Mouse (Mus musculus) ovary, postnatal 36 days (tissue): ENCODE data around the gene Gm13128.
"Not testable (repeated sequence)": the region's sequence is repeated elsewhere in the genome, so short reads cannot be mapped to it uniquely, and the experiment has no call there.

Experiments
- DNase-seq: peaks from one replicate; pipeline ENCODE4 v3.0.0; 2022; ENCODE audit warnings: low spot score, mixed read lengths

Gm13128 gene

DNA sequence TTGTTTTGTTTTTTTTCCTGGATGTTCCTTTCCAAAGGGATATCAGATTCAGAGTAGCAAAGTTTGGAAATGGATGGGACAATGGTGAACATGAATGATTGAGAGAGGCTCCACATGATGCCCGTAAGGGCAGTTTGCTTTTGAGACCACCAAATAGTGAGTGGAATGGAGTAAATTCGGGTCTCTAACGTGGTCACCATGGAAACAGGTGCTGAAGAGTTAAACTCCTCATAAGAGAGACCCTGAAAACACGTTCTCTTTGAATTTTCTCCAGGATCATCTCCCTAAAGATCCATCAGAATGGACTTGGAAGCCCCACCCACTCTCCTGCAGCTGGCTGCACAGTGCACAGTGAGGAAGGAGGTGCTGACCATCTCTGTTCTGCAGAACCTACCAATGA is at the start of gene Gm13128:
Gene Gm13128 (plus strand): TSS at position 301 of the 400 bp plus-strand sequence.
- DNase-seq = not testable (repeated sequence)

DNA sequence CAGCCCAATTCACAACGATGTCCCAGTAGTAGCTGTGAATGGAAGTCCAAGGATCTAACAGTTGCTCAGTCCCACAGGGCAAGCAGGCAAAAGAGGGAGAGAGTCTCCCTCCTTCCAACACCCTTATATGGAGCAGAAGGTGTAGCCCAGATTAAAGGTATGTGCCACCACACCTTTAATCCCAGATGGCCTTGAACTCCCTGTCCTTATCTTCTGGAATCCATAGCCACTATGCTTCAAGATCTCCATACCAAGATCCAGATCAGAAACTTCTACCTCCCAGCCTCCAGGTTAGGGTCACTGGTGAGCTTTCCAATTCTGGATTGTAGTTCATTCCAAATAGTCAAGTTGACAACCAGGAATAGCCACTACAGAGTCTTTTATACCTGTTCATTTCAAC is 49.7 kb upstream of the Gm13128 start, which contains the start of gene Pramel5:
Gene Pramel5 (minus strand): TSS at position 101 of the 400 bp plus-strand sequence.
- not testable (repeated sequence) for DNase-seq

DNA sequence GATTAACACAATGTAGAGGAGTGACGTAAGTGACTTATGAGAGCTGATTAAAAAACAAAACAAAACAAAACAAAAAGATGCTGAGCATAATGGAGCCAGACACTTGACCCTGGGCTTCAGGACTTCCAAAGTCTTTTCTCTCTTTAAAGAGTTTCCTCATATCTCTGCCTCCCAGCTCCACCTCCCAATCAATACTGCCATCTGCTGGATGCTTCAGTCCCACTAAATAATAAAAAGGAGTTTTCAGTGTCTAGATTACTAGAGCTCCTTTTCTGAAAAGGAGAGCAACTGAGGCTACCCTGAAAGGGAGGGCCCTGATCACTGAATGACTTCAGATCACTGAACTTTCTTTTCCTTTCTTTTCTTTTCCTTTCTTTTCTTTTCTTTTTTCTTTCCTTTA is 30.6 kb upstream of the Gm13128 start:
- DNase-seq = not testable (repeated sequence)

DNA sequence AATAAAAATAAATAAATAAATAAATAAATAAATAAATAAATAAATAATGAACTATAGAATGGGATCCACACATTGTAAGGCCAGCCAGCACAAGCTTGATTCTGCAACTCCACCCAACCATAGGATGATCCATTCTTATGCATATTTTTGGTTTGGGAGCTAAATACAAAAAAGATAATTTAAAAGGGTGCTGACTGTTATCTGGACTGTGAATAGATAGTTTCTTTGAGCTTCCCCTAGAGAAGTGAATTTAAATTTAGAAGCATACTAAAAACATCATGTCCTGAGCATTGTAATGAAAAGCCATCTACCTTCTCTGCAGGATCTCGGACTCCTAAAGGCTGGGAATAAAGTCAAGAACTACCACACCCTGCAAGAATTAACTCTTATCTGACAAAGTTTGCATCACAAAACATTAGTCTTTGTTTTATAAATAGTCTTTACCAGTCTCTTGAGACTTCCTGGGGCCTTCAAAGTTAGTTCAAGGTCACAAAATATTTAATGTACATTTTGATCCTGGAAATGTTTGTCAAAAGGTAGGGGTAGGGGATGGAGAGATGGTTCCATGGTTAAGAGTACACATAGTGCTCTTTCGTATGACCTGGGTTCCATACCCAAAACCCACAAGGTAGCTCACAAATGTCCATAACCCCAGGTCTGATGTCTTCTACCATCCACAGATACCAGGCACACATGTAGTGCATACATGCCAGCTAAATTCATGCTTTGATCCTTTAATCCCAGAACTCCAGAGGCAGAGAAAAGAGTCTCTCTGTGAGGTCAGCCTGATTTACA is 17.2 kb upstream of the Gm13128 start:
- not testable (repeated sequence) for DNase-seq

DNA sequence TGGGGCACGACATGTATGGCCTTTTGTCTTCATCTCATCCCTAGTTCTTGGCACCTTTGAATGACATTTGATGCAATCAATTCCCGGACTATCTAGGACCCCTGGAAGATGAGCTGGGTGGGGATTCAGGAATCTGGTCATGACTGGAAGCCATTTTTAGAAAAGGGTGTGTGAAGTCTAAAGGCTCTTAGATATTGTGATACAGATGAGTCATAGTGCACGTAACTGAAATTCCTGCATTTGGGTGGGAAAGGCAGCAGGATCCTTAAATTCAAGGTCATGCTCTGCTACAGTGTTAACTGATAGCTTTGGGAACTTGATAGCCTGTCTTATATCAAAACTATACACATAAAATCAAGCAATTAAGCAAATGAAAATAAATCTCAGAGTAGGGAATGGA is 5.8 kb downstream of the Gm13128 start:
- not testable (repeated sequence) for DNase-seq

DNA sequence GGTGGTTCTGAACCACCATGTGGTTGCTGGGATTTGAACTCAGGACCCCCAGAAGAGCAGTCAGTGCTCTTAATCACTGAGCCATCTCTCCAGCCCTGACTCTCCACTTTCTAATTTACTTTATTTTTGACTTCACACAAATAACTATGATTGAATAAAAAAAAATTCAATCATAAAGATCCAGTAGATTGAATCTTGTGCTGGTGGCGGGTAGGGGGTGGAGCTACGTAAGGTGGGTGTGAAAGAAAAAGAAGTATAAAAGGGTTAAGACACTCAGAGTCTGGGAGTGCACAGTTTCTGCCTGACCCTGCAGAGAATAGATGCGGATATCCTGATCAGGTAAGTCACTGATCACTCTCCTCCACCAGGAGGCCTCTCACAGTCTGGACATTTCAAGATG is 27.6 kb downstream of the Gm13128 start, which contains the start of gene Gm13119:
Gene Gm13119 (plus strand): TSS at position 301 of the 400 bp plus-strand sequence.
- DNase-seq = not testable (repeated sequence)

DNA sequence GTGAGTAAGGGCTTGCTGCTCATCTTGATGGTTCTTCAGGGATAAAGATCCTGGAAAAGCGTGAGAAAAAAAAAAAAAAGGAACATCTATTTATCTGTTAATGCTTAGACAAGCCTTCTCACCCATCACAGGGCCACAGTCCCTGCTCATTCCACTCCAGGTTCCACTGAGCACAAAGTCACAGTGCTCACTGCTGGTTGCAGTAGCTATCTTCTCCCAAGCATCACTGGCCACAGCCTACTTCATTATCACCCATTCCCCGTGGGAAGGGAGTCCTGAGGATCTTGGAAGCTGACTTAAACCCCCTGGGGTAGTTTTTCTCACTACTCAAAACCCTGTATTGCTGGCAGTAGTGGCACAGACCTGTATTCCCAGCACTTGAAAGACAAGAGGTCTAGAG is 47.9 kb downstream of the Gm13128 start, which contains the start of gene Pramef20:
Gene Pramef20 (minus strand): TSS at position 23 of the 400 bp plus-strand sequence.
- DNase-seq = no peak
